Comparison of ENCODE assay signal across 11 mouse cellular contexts in the genomic region with DNA sequence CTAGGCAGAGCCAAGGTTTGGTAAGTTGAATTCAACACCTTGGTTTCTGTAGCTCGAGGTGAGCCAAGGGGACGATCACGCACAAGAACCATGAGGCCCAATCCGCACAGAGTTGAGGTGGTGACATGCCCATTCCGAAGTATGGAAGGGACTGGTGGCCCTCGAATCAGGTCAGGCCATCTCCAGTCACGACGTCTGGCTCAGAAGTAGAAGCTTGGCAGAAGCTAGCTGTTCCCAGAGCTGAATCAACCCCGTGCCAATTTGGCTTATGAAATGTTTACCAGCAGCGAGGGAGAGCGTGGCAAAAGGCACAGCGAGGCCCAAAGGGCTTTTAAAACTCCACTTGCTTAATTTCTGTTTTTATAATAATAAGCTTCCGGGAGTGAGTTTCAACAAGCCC. TPM values are rescaled to one million over a fixed set of nuclear protein-coding genes. Genes with fewer than 3 reads are reported as not detected.
DNase-seq lines count a peak whose midpoint lies in the region; TF ChIP-seq lines count a peak whose summit lies in the region.
"Had no signal": no experiment of that assay in that cellular context is flagged by ENCODE, and none has a peak within 500 bp of the region (broad histone marks: within the 10 kb centered on the region; RNA-seq: fewer than 3 reads in every experiment).

No protein-coding gene starts in this region.

- 60% methylated on average over 13 of the region's 13 CpGs for WGBS in lung, adult 2 months

- peak; percentile 15 for DNase-seq in layer of hippocampus, adult 11-12 months (ENCODE audit: low spot score)
- DNase-seq in layer of hippocampus, adult 9-10 months (ENCODE audit: low spot score): no peak
- DNase-seq in cerebellum, adult 11 months: peak; percentile 40
- peak; percentile 96 for DNase-seq in fat pad, adult 2 months (ENCODE audit: extremely low read depth, low read depth, low spot score)
- DNase-seq in lung, adult 2 months: peak; percentile 41
- DNase-seq in liver: no peak
- no peak for DNase-seq in neural tube, embryonic 10.5 days (ENCODE audit: extremely low spot score, low spot score)

- TF ChIP-seq POLR2A in lung, adult 2 months (IDR thresholded peaks at IDR 0.05; ENCODE audit: borderline replicate concordance, extremely low read depth, low read depth, low read length): no peak

- no peak for TF ChIP-seq CTCF in lung, adult 2 months (IDR thresholded peaks at IDR 0.05; ENCODE audit: insufficient read depth, low read length)

- peaks cover 3% of the 10 kb centered on the region for H3K4me1 ChIP-seq in lung, adult 2 months (ENCODE audit: control insufficient read depth, insufficient read depth, low read length)
- H3K4me1 ChIP-seq: embryonic facial prominence, embryonic 12.5 days; hindbrain, embryonic 13.5 days; limb, embryonic 15.5 days had no signal

- H3K4me3 ChIP-seq in lung, adult 2 months (replicated peaks; ENCODE audit: extremely low read depth, low read depth, low read length): no peak overlapping the region
- H3K4me3 ChIP-seq: embryonic facial prominence, embryonic 12.5 days; hindbrain, embryonic 13.5 days; limb, embryonic 15.5 days; myocyte had no signal

RNA-seq across cellular contexts. Expression of a gene that starts 34.6 kb away (rescaled TPM):
- polyA plus RNA-seq in lung, adult 2 months (2012; rRNA removed): not detected in 2 replicates
- polyA plus RNA-seq: limb, embryonic 15.5 days; myocyte had no signal

RNA-seq across cellular contexts. Expression of a gene that starts 51.0 kb away (rescaled TPM):
- 3,425 and 3,454 TPM in 2 replicates for polyA plus RNA-seq in lung, adult 2 months (2012; rRNA removed)

Comparison
In these comparisons a context has a peak if more than half of its experiments do, and no peak if none do; other contexts are left out.
1. DNase-seq: peak in layer of hippocampus, adult 11-12 months (single experiment), cerebellum, adult 11 months (single experiment), fat pad, adult 2 months (single experiment) and lung, adult 2 months (single experiment); none in layer of hippocampus, adult 9-10 months (single experiment), liver (single experiment) and neural tube, embryonic 10.5 days (single experiment).